Mouse (Mus musculus): ENCODE results near the gene Rem2.

- TF ChIP-seq POLR2A (IDR thresholded peaks at IDR 0.05; ENCODE audit: extremely low read depth, insufficient read depth, low read length) (no peak), CTCF (IDR thresholded peaks at IDR 0.05; ENCODE audit: extremely low read depth, insufficient read depth, low read length) (no peak)
Measured at GRCm38 (mm10) chr14:54443196-54443595, 32.7 kb upstream of the Rem2 start.

Data from cortical plate, adult 2 months (tissue).